Mouse (Mus musculus): ENCODE data around the gene Inpp5b. TPM values are rescaled to one million over a fixed set of nuclear protein-coding genes. Genes with fewer than 3 reads are reported as not detected.

The Inpp5b gene
- total RNA-seq, 1 experiment from 2014 or later, result 26.2 TPM

GRCm38 (mm10) chr4:124755526-124755925, 13.9 kb downstream of the Inpp5b start:
- no peak for ATAC-seq (ENCODE audit: extremely low read depth, insufficient number of reproducible peaks, low FRiP score, poor library complexity, severe bottlenecking)

GRCm38 (mm10) chr4:124759305-124759811, 17.7 kb downstream of the Inpp5b start:
- ATAC-seq (ENCODE audit: extremely low read depth, insufficient number of reproducible peaks, low FRiP score, poor library complexity, severe bottlenecking), result no peak

GRCm38 (mm10) chr4:124761201-124761600, 19.6 kb downstream of the Inpp5b start:
- no peak for ATAC-seq (ENCODE audit: extremely low read depth, insufficient number of reproducible peaks, low FRiP score, poor library complexity, severe bottlenecking)

- ATAC-seq (ENCODE audit: extremely low read depth, insufficient number of reproducible peaks, low FRiP score, poor library complexity, severe bottlenecking), result no peak
Measured at GRCm38 (mm10) chr4:124762858-124763452, 21.3 kb downstream of the Inpp5b start.

- no peak for ATAC-seq (ENCODE audit: extremely low read depth, insufficient number of reproducible peaks, low FRiP score, poor library complexity, severe bottlenecking)
Measured at GRCm38 (mm10) chr4:124765802-124766565, 24.3 kb downstream of the Inpp5b start.

GRCm38 (mm10) chr4:124766566-124766940, 24.9 kb downstream of the Inpp5b start:
- ATAC-seq (ENCODE audit: extremely low read depth, insufficient number of reproducible peaks, low FRiP score, poor library complexity, severe bottlenecking), result no peak

GRCm38 (mm10) chr4:124768963-124769591, 27.4 kb downstream of the Inpp5b start:
- ATAC-seq (ENCODE audit: extremely low read depth, insufficient number of reproducible peaks, low FRiP score, poor library complexity, severe bottlenecking), result no peak

GRCm38 (mm10) chr4:124770624-124771023, 29.0 kb downstream of the Inpp5b start:
- ATAC-seq (ENCODE audit: extremely low read depth, insufficient number of reproducible peaks, low FRiP score, poor library complexity, severe bottlenecking), result no peak

- ATAC-seq (ENCODE audit: extremely low read depth, insufficient number of reproducible peaks, low FRiP score, poor library complexity, severe bottlenecking), result no peak
Measured at GRCm38 (mm10) chr4:124772125-124772524, 30.5 kb downstream of the Inpp5b start.

GRCm38 (mm10) chr4:124773449-124773848, 31.8 kb downstream of the Inpp5b start:
- ATAC-seq (ENCODE audit: extremely low read depth, insufficient number of reproducible peaks, low FRiP score, poor library complexity, severe bottlenecking), result no peak

- ATAC-seq (ENCODE audit: extremely low read depth, insufficient number of reproducible peaks, low FRiP score, poor library complexity, severe bottlenecking), result no peak
Measured at GRCm38 (mm10) chr4:124773995-124774394, 32.3 kb downstream of the Inpp5b start.

- no peak for ATAC-seq (ENCODE audit: extremely low read depth, insufficient number of reproducible peaks, low FRiP score, poor library complexity, severe bottlenecking)
Measured at GRCm38 (mm10) chr4:124774429-124774828, 32.8 kb downstream of the Inpp5b start.

GRCm38 (mm10) chr4:124781361-124781760, 39.7 kb downstream of the Inpp5b start:
- ATAC-seq (ENCODE audit: extremely low read depth, insufficient number of reproducible peaks, low FRiP score, poor library complexity, severe bottlenecking), result no peak

GRCm38 (mm10) chr4:124782395-124782794, 40.7 kb downstream of the Inpp5b start:
- no peak for ATAC-seq (ENCODE audit: extremely low read depth, insufficient number of reproducible peaks, low FRiP score, poor library complexity, severe bottlenecking)

GRCm38 (mm10) chr4:124783937-124784336, 42.3 kb downstream of the Inpp5b start:
- no peak for ATAC-seq (ENCODE audit: extremely low read depth, insufficient number of reproducible peaks, low FRiP score, poor library complexity, severe bottlenecking)

- no peak for ATAC-seq (ENCODE audit: extremely low read depth, insufficient number of reproducible peaks, low FRiP score, poor library complexity, severe bottlenecking)
Measured at GRCm38 (mm10) chr4:124790013-124790412, 48.4 kb downstream of the Inpp5b start.

GRCm38 (mm10) chr4:124792114-124792513, 50.5 kb downstream of the Inpp5b start:
- ATAC-seq (ENCODE audit: extremely low read depth, insufficient number of reproducible peaks, low FRiP score, poor library complexity, severe bottlenecking), result no peak

- ATAC-seq (ENCODE audit: extremely low read depth, insufficient number of reproducible peaks, low FRiP score, poor library complexity, severe bottlenecking), result no peak
Measured at GRCm38 (mm10) chr4:124796141-124796540, 54.5 kb downstream of the Inpp5b start.

GRCm38 (mm10) chr4:124796913-124797312, 55.3 kb downstream of the Inpp5b start:
- ATAC-seq (ENCODE audit: extremely low read depth, insufficient number of reproducible peaks, low FRiP score, poor library complexity, severe bottlenecking), result no peak
